Mouse (Mus musculus) layer of hippocampus, postnatal 10 days (tissue): ENCODE data around the gene Rhbg. TPM values are rescaled to one million over a fixed set of nuclear protein-coding genes. Genes with fewer than 3 reads are reported as not detected.

Experiments used
- DNase-seq, 2 experiments: peaks; one replicate each; pipeline ENCODE4 v3.0.0; 2021; ENCODE audit warnings: low spot score in 2 of 2
- total RNA-seq, 2 experiments: library from RNA; stranded (reverse); gene quantifications; 2 replicates each; pipeline ENCODE4 v1.2.3; 2021

Rhbg gene
- total RNA-seq, 2 experiments from 2014 or later = 0.25 TPM; not detected in 1

GRCm38 (mm10) chr3:88230262-88231047 is 24.1 kb downstream of the Rhbg start:
- peak; percentile 46 to 51 for DNase-seq

GRCm38 (mm10) chr3:88229526-88229925 is 25.0 kb downstream of the Rhbg start:
- peak in 1 of 2 experiments; percentile 27 for DNase-seq

GRCm38 (mm10) chr3:88228906-88229305 is 25.6 kb downstream of the Rhbg start:
- DNase-seq = peak; percentile 24 to 54

DNA sequence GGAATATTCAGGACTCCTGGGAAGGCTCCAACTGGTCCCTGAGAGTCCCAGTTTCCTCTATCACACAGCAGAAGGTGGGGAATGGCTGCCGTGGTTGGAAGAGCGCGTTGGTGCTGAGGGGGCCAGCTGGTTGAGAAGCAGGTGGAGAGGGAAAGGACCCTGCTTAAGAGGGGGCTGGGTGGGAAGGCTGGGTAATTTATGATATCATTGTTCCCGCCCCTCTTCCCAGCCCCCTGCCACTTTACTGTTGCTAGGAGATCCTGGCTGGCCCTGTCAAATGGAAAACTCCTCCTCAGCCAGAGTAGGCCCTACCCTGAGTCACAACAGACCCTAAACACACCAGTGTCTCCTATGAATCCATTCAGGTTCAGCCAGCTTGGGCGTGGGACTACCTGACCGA is 26.5 kb downstream of the Rhbg start:
- peak; percentile 49 to 66 for DNase-seq

- DNase-seq = no peak
Measured at GRCm38 (mm10) chr3:88227260-88227659, 27.2 kb downstream of the Rhbg start.

- DNase-seq = peak in 1 of 2 experiments; percentile 82
Measured at GRCm38 (mm10) chr3:88226101-88226845, 28.2 kb downstream of the Rhbg start.

GRCm38 (mm10) chr3:88224929-88225328 is 29.6 kb downstream of the Rhbg start:
- DNase-seq = peak in 1 of 2 experiments; percentile 44

GRCm38 (mm10) chr3:88222446-88222845 is 32.1 kb downstream of the Rhbg start:
- DNase-seq = peak in 1 of 2 experiments; percentile 75

DNA sequence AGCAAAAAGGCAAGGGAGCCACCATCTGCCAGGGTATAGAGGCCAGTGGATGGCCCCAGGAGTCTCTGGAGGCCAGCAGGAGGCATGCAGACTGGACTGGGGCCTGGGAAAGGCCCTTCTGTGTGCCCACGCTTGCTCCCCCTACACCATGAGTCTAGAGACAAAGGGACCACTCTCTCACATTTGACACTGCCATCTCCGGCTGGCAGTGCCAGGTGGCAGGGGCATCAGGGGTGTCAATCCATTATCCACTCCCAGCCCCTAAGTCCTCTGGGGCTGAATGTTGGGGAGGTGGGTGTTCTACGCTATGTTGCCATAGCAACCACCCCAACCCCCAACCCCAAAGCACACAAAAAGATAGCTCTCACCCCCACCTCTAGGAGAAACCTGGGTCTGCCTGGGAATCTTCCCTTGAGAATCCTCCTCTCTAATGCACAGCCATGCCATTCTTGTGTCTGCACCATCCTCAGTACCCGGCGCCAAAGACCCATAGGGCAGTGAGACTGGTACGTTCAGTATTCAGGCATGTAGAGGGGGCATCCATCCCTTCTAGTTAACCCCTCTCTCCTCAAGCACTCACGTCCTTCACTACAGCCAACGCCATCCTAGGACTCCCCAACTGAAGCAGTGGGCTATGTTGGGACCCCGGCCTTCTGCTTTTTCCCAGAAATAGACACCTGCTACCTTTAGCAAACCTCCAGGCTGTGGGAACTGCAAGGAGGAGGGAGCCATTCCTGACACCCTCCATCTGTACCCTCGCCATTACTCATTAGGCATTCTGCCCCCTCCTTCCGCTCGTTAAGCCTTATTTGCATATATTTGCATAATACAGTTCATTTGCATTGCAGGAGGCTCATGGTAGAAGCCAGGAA is 32.8 kb downstream of the Rhbg start:
- DNase-seq = peak; percentile 78 to 83

- peak in 1 of 2 experiments; percentile 62 for DNase-seq
Measured at GRCm38 (mm10) chr3:88220842-88221241, 33.7 kb downstream of the Rhbg start.

DNA sequence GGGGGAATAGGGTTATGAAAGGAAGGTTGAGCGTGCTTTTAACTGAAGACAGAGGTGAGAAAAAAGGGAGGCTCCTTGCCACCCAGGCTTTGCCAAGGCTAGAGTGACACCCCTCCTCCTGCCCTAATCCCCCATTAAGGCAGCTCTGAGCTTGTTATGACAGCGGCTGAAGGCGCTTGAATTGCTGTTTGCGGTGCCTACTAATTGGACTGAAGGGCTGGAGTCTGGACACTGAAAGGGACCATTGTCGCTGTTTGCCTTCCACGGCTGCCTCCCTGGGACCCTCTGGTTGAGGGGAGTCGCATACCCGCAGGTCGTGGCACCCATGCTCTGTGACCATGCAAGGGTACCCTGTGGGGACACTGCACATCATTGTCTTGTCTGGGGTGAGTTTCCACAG is 34.6 kb downstream of the Rhbg start:
- peak in 1 of 2 experiments; percentile 63 for DNase-seq

DNA sequence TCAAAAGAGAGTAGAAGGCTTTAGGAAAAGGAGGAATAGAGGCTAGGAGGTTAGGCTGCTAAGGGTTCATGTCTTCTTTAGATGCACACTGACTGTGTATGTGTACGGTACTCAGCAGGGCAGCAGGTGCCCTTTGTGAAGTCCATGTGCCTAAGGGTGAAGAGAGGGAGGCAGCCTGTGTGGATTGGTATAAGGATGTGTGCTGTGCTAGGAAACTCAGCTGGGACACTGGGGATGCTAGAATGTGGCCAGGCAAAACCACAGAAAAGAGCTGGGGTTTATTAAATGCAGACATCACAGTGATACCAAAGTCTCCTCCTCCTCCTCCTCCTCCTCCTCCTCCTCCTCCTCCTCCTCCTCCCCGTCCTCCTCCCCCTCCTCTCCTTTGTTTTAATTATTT is 36.8 kb downstream of the Rhbg start:
- peak in 1 of 2 experiments; percentile 32 for DNase-seq

DNA sequence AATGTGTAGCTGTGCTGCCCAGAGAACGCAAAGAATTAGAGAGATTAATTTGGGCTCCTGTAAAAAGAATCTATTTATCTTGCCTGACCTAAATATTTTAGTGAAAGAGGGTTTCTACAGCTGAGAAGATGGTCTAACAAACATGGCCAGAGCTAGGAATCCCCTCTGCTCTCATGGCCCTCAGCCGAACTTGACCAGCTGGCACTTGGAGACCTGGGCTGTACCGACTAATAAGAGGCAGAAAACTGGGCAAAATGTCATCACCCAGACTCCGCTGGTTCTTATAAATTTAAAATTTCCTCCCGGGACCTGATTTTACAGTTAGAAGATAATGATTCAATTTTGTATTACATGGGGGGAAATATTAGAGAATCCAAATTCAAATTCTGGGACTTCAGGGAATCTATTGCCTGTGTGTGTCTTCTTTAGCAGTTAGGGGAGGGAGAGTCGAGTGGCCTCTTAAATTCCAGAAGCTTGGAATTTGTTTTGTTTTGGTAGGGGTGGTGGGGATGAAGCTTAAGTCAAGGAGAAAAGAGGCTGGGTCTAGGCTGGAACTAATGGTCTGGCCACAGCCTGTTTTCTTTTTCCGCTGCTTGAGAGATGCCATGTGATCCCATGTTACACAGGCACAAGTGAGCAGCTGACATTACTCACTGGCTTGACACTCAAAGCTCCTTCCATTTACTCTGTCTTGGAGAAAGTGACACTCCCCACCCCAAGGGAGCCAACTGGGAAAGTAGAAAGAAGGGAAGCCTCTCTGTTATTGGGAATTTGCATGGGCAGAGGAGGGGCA is 37.8 kb downstream of the Rhbg start:
- peak in 1 of 2 experiments; percentile 46 for DNase-seq

GRCm38 (mm10) chr3:88216116-88216515 is 38.4 kb downstream of the Rhbg start:
- DNase-seq = peak in 1 of 2 experiments; percentile 38

DNA sequence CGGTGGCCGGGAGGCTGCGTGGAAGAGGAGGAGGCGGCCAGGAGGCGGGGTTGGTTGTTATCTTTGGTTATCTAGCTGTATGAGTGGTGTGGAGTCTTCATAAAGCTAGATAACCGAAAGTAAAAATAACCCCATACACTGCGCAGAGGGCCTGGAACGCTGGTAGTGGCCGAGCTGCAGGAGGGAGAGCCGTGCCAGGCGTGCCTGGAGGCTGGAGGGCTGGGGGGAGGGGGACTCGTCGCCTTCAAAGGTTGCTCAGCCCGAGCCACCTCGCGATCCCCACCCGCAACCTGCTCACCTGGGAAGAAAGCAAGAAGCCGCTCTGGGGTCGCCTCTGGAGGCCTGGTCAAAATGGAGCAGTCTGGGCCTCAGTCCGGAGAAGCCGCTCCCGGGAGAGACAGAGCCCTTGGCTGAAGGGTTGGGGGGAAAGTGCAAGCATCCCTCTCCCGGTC is 38.9 kb downstream of the Rhbg start:
- peak in 1 of 2 experiments; percentile 66 for DNase-seq

DNA sequence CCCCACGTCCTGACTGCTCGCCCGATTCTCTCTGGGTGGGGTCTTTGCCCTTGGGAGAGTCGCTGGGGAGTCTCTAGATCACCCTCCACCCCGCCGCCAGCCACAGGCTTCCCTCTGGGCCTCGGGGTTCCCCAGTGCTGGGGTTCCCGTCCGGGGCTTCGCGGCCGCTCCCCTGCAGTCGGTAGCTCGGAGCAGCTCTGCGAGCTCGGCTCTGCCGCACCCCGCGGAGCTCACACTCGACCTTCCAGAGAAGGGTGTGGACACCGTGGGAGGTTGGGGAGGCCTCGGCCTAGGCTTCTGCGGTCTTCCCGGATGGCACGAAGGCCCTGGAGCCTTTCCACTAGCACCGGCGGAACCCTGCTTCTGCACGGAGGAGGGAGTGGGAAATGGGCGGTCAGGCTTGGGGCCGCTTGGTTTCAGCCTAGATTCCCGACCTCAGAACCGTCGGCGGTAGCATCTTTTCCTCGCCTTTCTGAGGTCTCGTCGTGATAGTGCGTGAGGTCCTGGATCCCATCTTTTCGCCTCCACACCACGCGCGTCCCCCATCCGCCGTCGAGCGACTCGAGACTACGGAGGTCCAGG is 39.4 kb downstream of the Rhbg start:
- peak in 1 of 2 experiments; percentile 52 for DNase-seq

DNA sequence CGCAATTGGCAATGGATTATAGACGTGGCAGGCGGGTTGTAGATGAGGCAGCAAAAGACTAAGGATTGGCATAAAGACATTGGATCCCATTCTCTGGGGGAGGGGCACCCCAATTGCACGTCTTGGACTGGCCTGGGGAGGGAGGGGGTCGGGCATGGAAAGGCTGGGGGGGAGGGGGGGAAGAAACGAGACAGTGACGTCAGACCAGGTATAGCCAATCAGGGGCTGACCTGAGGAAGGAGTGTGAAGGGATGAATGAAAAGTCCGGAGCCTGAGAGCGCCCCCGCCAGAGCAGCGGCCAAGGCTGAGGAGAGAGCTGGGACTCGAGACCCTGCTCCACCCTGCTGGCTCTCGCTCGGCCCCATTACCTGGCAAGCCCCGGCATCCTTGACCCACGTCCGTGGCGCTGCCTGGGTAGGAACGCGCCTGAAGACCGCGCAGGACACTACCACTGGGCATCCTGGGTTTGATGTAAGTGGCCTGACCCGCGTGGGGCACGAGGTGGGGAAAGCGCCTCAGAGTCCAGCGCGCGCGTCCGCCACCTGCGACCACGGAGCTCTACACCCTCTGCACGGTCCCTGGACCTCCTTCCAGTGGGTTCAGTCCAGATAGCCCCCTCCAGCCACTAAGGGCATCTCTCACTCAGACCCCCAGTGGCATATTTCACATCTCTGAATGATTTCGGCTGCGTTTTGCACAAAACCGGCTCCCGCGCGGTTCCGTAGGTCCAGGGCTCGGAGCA is 40.1 kb downstream of the Rhbg start:
- peak; percentile 78 to 87 for DNase-seq

GRCm38 (mm10) chr3:88213019-88213418 is 41.5 kb downstream of the Rhbg start:
- DNase-seq = peak; percentile 14 to 26

DNA sequence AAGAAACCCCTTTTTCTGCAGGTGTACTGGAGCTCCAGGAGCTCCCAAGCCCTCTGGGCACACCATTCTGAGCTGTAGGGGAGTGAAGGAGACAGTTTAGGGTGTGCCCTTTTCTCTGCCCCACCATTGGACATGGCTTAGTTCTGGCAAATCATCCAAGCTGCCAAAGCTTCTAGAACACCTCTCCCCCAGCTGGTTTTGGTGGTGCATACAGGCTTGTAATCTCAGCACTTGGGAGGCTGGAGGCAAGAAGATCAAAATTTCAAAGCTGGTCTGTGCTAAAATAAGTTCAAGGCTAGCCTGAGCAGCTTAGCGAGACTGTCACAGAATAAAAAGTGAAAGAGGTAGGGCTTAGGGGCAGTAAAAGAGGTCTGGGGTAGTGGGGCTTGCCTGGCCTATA is 42.2 kb downstream of the Rhbg start:
- peak in 1 of 2 experiments; percentile 30 for DNase-seq
